Mouse (Mus musculus) gonadal fat pad, adult 2 months (tissue): ENCODE data around the gene Olfr366. TPM values are rescaled to one million over a fixed set of nuclear protein-coding genes. Genes with fewer than 3 reads are reported as not detected.
"Not testable (repeated sequence)": the region's sequence is repeated elsewhere in the genome, so short reads cannot be mapped to it uniquely, and the experiment has no call there.

Experiments
- DNase-seq: peaks from one replicate; pipeline ENCODE4 v3.0.0-alpha.2; 2012; ENCODE audit warnings: low read depth
- polyA plus RNA-seq: library from polyadenylated mRNA; depleted of rRNA; stranded (reverse); fragments of >200 nt; gene quantifications from 2 replicates; pipeline ENCODE4 v1.2.3, GENCODE M21; 2012; rRNA removed

Gene Olfr366
- not detected in 2 replicates for polyA plus RNA-seq

- no peak for DNase-seq
Measured at GRCm38 (mm10) chr2:37211274-37211673, at the start of gene Olfr366. Olfr366 (plus strand) TSS chr2:37211574.

- no peak for DNase-seq
Measured at GRCm38 (mm10) chr2:37187898-37188297, 23.5 kb upstream of the Olfr366 start, which contains the start of gene Olfr365. Olfr365 (plus strand) TSS chr2:37188198.

- not testable (repeated sequence) for DNase-seq
Measured at GRCm38 (mm10) chr2:37261781-37262180, 50.4 kb downstream of the Olfr366 start.

Other genes starting within 250 kb of the Olfr366 start
- gene Olfr357, start 217.7 kb upstream of the Olfr366 start, polyA plus RNA-seq = not detected in 2 replicates
- not detected in 2 replicates for gene Olfr358, start 202.2 kb upstream of the Olfr366 start, polyA plus RNA-seq
- not detected in 2 replicates for gene Olfr360, start 145.8 kb upstream of the Olfr366 start, polyA plus RNA-seq
- gene Olfr361, start 122.3 kb upstream of the Olfr366 start, polyA plus RNA-seq = not detected in 2 replicates
- not detected in 2 replicates for gene Olfr362, start 93.7 kb upstream of the Olfr366 start, polyA plus RNA-seq
- gene Olfr364-ps1, start 72.3 kb upstream of the Olfr366 start, polyA plus RNA-seq = not detected in 2 replicates
- not detected in 2 replicates for gene Olfr365, start 23.4 kb upstream of the Olfr366 start, polyA plus RNA-seq
- gene Olfr368, start 114.9 kb downstream of the Olfr366 start, polyA plus RNA-seq = not detected in 2 replicates
- gene Pdcl, start 147.8 kb downstream of the Olfr366 start, polyA plus RNA-seq = 11.9 and 12.8 TPM in 2 replicates
- 9.4 and 9.9 TPM in 2 replicates for gene Rc3h2, start 211.3 kb downstream of the Olfr366 start, polyA plus RNA-seq
- gene Zbtb26, start 231.6 kb downstream of the Olfr366 start, polyA plus RNA-seq = 4.0 and 4.6 TPM in 2 replicates
- gene Zbtb6, start 231.6 kb downstream of the Olfr366 start, polyA plus RNA-seq = 2.4 and 2.9 TPM in 2 replicates
- gene Rabgap1, start 231.7 kb downstream of the Olfr366 start, polyA plus RNA-seq = 15.4 and 15.6 TPM in 2 replicates